Mouse (Mus musculus) heart, postnatal 10 days (tissue): ENCODE data around the gene Gm9508. TPM values are rescaled to one million over a fixed set of nuclear protein-coding genes. Genes with fewer than 3 reads are reported as not detected.
"Not testable (repeated sequence)": the region's sequence is repeated elsewhere in the genome, so short reads cannot be mapped to it uniquely, and the experiment has no call there.

Experiments
- DNase-seq, 2 experiments: peaks; one replicate each; pipeline ENCODE4 v3.0.0; 2021
- intact Hi-C: fragments of 180-260 bp; cut with DNase I; formaldehyde crosslinking; loops from one replicate; pipeline ENCODE4 v1.15.1; 2025
- total RNA-seq, 2 experiments: library from RNA; stranded (reverse); gene quantifications; 2 replicates each; pipeline ENCODE4 v1.2.3; 2021

Gm9508 gene
- not detected for total RNA-seq

- intact Hi-C loops, result no loop called here
- no peak for DNase-seq
Measured at GRCm38 (mm10) chr10:77697133-77697532, at the start of gene Gm9508. TSS of gene Gm9508 (minus strand) at chr10:77697233.

DNA sequence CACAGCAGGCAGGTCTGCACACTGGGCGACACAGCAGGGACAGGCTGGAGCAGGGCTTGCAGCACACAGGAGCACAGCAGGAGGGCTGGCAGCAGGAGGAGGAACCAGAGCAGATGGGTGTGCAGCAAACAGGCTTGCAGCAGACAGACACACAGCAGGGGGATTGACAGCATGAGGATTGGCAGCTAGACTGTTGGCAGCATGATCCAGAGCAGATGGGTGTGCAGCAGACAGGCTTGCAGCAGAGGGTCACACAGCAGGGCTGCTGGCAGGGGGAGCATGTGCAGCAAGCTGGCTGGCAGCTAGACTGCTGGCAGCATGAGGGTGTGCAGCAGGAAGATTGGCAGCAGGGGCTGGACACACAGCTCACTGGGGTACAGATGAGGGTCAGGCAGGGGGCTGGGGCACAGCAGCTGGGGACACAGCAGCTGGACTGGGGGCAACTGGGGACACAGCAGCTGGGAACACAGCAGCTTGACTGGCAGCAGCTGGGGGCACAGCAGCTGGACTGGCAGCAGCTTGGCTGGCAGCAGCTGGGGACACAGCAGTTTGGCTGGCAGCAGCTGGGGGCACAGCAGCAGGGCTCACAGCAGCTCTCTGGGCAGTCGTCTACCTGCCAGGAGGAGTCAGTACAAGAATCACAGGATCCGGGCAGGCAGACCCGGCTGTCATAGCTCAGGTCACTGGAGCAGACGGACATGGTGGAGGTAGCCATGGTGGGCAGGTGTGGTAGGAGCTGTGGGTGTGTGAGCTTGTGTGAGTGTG, 45.1 kb upstream of the Gm9508 start, which contains the start of gene Gm18596:
Gene Gm18596, minus strand, starts transcription at position 715 of the 765 bp plus-strand sequence.
- intact Hi-C loops, DNase-seq: not testable (repeated sequence)

DNA sequence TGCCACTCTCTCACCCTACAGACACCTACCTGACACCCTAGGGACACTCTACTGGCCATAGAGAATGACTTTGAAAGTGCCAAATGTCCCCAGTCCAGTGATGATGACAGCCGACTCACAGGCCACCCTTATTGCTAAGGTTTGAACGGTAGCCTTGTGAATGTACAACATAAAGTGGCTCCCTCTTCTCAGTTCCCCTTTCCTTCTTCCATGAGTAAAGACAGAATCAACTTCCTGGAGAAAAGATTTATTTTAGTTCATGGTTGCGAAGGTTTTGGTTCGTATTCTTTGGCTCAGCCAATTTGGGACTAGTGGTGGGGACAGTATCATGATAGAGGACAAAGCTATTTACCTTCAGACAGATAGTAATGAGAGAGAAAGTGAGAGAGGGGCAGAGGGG, 41.9 kb upstream of the Gm9508 start:
- intact Hi-C loops, result no loop called here
- no peak for DNase-seq

- no peak for DNase-seq
- intact Hi-C loops, result no loop called here
Measured at GRCm38 (mm10) chr10:77735928-77736327, 38.9 kb upstream of the Gm9508 start.

- intact Hi-C loops, result loop anchor here (5.0 kb wide), 1 partner anchor 153 kb away; no protein-coding TSS in a partner anchor
- peak in 1 of 2 experiments; percentile 3 for DNase-seq
Measured at GRCm38 (mm10) chr10:77729241-77729640, 32.2 kb upstream of the Gm9508 start.

DNA sequence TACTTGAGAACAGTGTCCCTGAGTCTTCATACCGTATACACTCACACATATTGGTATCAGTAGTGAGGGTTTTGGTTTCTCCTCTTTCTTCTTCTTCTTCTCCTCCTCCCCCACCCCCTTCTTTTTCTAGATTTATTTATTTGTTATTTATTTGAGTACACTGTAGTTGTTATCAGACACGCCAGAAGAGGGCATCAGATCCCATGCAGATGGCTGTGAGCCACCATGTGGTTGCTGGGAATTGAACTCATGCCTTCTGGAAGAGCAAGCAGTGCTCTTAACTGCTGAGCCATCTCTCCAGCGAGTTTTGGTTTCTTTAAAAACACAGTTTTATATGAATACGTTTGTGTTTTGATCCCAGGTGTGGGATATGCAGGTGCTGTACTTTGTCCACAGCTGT, 31.2 kb upstream of the Gm9508 start:
- peak in 1 of 2 experiments; percentile 5 for DNase-seq
- intact Hi-C loops, result loop anchor here (5.0 kb wide), 1 partner anchor 154 kb away; no protein-coding TSS in a partner anchor

GRCm38 (mm10) chr10:77726186-77726585, 29.2 kb upstream of the Gm9508 start, which contains the start of gene Gm10100:
TSS of gene Gm10100 (plus strand) at chr10:77726486.
- intact Hi-C loops, result loop anchor here (5.0 kb wide), 1 partner anchor 156 kb away; no protein-coding TSS in a partner anchor
- DNase-seq, result no peak

DNA sequence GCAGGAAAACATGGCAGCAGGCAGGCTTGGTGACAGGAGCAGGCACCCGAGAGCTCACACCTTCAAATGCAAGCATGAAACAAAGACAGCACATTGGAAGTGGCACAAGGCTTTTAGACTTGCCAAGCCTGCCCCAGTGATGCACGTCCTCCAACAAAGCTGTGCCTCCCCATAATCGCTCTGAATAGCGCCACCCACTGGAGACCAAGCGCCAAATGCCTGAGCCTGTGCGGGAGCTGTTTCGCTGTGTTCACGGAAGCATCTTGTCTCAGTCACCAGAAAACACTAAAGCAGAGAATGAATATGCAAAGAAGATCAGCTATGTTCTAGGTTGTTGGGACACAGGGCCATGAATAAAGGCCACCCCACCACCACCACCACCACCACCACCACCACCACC, 27.8 kb upstream of the Gm9508 start:
- intact Hi-C loops, result loop anchor here (5.0 kb wide), 1 partner anchor 157 kb away; no protein-coding TSS in a partner anchor
- DNase-seq, result no peak

DNA sequence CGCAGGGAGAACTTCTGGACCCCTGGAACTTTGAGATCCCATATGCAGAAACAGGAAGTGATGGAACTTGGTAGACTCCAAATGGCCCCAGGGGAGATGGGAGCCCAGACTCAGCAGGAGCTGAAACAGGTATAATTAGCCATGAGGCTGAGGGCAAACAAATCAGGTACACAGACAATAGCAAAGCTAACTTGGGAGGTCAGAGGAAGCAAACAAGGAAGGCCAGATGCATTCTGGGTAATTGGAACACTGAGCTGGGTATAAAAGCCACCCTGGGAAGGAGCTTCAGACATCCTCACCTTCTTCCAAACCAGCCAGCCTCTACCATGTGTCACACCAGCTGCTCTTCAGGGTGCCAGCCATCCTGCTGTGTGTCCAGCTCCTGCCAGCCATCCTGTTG, 23.3 kb upstream of the Gm9508 start, which contains the start of gene Krtap12-1:
Gene Krtap12-1, plus strand, starts transcription at position 301 of the 400 bp plus-strand sequence.
- intact Hi-C loops, DNase-seq: not testable (repeated sequence)

GRCm38 (mm10) chr10:77715507-77715906, 18.5 kb upstream of the Gm9508 start, which contains the start of gene Gm10142:
TSS of gene Gm10142 (plus strand) at chr10:77715807.
- no peak for DNase-seq
- intact Hi-C loops, result no loop called here

DNA sequence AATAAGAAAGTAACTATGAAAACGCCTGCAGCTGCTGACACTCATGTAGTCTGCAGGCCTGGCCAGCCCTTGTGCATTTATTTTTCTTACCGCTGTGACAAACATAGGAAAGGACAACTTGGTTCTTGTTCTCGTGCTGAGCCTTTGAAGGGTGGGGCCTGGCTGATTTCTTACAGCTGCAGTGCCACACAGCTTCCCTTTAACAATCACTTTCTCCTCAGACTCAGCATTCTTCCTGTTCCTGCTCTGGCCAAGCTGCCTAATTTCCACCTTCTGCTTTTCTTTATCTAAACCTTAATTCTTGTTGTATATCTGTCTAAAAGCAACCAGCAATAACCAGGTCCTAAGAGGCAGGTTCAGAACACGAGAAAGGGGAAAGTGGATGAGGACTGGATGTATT, 16.7 kb upstream of the Gm9508 start:
- DNase-seq, result no peak
- intact Hi-C loops, result no loop called here

- intact Hi-C loops, result not testable (repeated sequence)
Measured at GRCm38 (mm10) chr10:77711157-77711556, 14.1 kb upstream of the Gm9508 start, which contains the start of gene Gm10024. TSS of gene Gm10024 (plus strand) at chr10:77711457.

GRCm38 (mm10) chr10:77709831-77710230, 12.8 kb upstream of the Gm9508 start:
- intact Hi-C loops, result no loop called here
- DNase-seq, result peak in 1 of 2 experiments; percentile 23

More at GRCm38 (mm10) chr10:77711157-77711556, 14.1 kb upstream of the Gm9508 start, which contains the start of gene Gm10024:
- DNase-seq, result not testable (repeated sequence)

GRCm38 (mm10) chr10:77706326-77706725, 9.3 kb upstream of the Gm9508 start, which contains the start of gene Gm10272:
TSS of gene Gm10272 (plus strand) at chr10:77706626.
- DNase-seq, result no peak
- intact Hi-C loops, result no loop called here

GRCm38 (mm10) chr10:77690356-77690807, 6.7 kb downstream of the Gm9508 start, which contains the start of gene Gm19402:
TSS of gene Gm19402 (minus strand) at chr10:77690757.
- intact Hi-C loops, DNase-seq: not testable (repeated sequence)

GRCm38 (mm10) chr10:77687021-77687420, 10.0 kb downstream of the Gm9508 start:
- intact Hi-C loops, result no loop called here
- DNase-seq, result no peak

- intact Hi-C loops, result no loop called here
- peak in 1 of 2 experiments; percentile 29 for DNase-seq
Measured at GRCm38 (mm10) chr10:77685895-77686664, 11.0 kb downstream of the Gm9508 start, which contains the start of gene Tspear. TSS of gene Tspear (plus strand) at chr10:77686569.

GRCm38 (mm10) chr10:77684181-77684580, 12.9 kb downstream of the Gm9508 start:
- intact Hi-C loops, result no loop called here
- DNase-seq, result no peak

- no peak for DNase-seq
- intact Hi-C loops, result no loop called here
Measured at GRCm38 (mm10) chr10:77682994-77683393, 14.0 kb downstream of the Gm9508 start.

GRCm38 (mm10) chr10:77677562-77677961, 19.5 kb downstream of the Gm9508 start:
- DNase-seq, result no peak
- intact Hi-C loops, result no loop called here
